Mouse (Mus musculus): ENCODE data around the gene Arap1. TPM values are rescaled to one million over a fixed set of nuclear protein-coding genes. Genes with fewer than 3 reads are reported as not detected.
A peak's percentile ranks its signal among the peaks of the same experiment; 100 is the strongest.

The Arap1 gene
- polyA plus RNA-seq, 1 experiment from 2014 or later, result 11.3 TPM

DNA sequence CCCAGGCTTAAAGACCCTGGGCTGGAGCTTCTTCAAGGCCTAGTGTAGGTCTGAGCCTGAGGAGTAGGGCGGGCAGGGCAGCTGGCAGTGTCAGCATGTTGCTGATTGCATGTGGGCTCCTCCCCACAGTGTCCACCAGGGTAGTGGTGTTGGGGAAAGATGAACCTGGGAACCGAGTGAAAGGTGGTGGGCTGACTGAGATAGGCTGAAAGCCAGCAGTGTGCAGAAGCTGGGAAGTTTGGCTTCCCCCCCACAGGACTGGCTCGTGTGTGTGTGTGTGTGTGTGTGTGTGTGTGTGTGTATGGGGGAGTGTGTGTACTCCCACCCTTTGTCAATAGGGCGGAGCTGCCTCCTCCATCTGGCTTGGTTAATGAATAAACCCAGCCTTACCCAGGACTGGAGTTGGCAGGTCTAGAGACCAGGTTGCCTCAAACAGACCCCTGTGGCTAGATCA lies 24.7 kb upstream of the Arap1 start:
- Histone ChIP-seq H3K27me3 (ENCODE audit: control insufficient read depth, insufficient read depth, low read length) (0 out of 2 replicates have a peak, but pooled peaks cover 3% of the 10 kb centered on the region), H3K4me3 (replicated peaks; ENCODE audit: low read length) (no peak overlapping the region), H3K27ac (no peak overlapping the region), H3K9ac (no peak overlapping the region), H3K4me1 (replicated peaks; ENCODE audit: control insufficient read depth, insufficient read depth, low read length) (0 out of 2 replicates have a peak, but pooled peaks cover 6% of the 10 kb centered on the region), H3K9me3 (ENCODE audit: control insufficient read depth, low read length) (no peaks in the 10 kb centered on the region), H3K4me2 (replicated peaks) (no peak overlapping the region), H3K36me3 (replicated peaks; ENCODE audit: control insufficient read depth, insufficient read depth) (no peaks in the 10 kb centered on the region)
- ATAC-seq (ENCODE audit: low FRiP score), result no peak
- WGBS, result 59% methylated on average over 4 of the region's 4 CpGs
- DNase-seq (ENCODE audit: low spot score), result no peak

DNA sequence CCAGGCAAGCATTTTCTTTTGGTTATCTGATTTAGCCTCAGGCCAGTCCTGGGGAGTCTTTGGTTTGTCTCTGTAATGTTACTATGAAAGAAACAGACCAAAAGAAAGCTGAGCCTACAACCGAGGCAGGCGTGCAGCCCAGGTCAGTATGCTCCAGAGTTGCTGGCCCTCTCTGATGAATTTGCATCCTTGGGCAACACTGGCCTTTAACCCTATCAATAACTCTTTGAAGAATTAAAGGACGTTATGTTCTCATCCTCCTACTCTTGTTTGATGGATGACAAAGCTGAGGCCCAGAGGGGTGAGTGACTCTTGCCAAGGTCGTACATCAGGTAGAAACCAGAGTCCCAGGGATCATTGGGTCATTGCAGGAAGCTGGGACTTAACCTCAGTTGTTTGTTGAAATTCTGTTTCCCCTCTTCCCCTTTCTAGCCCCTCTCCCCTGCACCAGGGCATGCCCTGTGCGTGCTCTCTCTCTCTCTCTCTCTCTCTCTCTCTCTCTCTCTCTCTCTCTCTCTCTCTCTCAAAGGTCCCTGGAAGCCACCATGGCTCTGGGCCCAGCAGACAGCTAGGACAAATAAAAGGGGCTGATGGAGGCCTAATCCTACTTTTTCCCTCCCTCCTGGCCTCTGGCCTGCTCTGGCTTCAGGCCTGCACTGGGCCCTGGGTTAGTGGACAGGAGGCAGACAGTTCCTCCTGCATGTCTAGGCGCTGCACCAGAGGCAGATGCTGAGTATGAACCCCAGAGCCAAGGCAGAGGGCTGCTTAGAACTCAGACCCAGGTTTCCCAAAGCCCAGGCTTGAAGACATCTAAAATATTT lies 23.5 kb upstream of the Arap1 start:
- no peak for DNase-seq (ENCODE audit: low spot score)
- H3K4me2 ChIP-seq (replicated peaks), result no peak overlapping the region
- no peak overlapping the region for H3K9ac ChIP-seq
- no peak overlapping the region for H3K27ac ChIP-seq
- 73% methylated on average over 6 of the region's 6 CpGs for WGBS
- H3K36me3 ChIP-seq (replicated peaks; ENCODE audit: control insufficient read depth, insufficient read depth), result no peaks in the 10 kb centered on the region
- ATAC-seq (ENCODE audit: low FRiP score), result no peak
- H3K9me3 ChIP-seq (ENCODE audit: control insufficient read depth, low read length), result no peaks in the 10 kb centered on the region
- H3K4me1 ChIP-seq (replicated peaks; ENCODE audit: control insufficient read depth, insufficient read depth, low read length), result peaks cover 6% of the 10 kb centered on the region; the same call in 1 of the 2 replicates
- no peak overlapping the region for H3K4me3 ChIP-seq (replicated peaks; ENCODE audit: low read length)
- 0 out of 2 replicates have a peak, but pooled peaks cover 3% of the 10 kb centered on the region for H3K27me3 ChIP-seq (ENCODE audit: control insufficient read depth, insufficient read depth, low read length)

DNA sequence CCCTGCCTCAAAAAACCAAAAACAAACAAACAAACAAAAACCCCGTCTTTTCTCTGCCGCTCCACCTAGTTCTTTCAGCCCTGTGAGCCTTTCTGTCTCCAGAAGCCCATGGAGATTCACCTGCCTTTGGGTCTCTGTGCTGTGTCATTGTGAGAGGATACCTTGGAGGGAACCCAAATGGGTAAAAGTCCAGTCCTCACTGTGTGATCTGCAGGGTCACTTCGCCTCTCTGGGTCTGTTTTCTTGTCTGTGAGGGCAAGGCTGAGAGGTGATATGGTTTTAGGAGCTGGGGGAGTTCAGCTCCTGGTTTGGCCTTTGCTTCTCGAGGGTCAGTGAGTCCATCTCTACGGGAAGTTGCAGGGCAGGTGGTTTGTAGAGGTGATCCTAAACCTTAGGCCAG lies 21.9 kb upstream of the Arap1 start:
- Histone ChIP-seq H3K9me3 (ENCODE audit: control insufficient read depth, low read length) (no peaks in the 10 kb centered on the region), H3K4me2 (replicated peaks) (no peak overlapping the region), H3K27ac (no peak overlapping the region)

DNA sequence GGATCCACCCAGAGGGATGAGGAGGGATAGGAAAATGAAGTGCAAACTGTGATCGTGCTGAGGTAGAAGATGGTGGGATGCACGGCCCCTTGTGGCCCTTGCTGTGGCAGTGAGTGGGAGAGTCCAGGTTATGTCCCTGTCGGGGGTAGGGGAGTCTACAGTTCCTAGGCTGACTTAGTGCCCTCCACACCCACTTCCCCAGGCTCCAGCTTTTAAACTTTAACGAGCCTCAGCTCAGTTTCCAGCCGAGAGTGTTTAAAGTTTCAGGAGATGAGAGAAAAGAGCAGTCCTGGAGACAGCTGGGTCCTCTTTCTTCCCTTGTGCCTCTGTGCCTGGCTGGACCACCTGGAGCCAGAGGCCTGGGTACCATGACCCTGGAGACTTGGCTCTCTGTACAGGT lies 20.6 kb upstream of the Arap1 start:
- Histone ChIP-seq H3K27ac (no peak overlapping the region), H3K27me3 (ENCODE audit: control insufficient read depth, insufficient read depth, low read length) (no peaks in the 10 kb centered on the region), H3K4me1 (replicated peaks; ENCODE audit: control insufficient read depth, insufficient read depth, low read length) (no peaks in the 10 kb centered on the region; the same call in 1 of the 2 replicates), H3K9ac (no peak overlapping the region), H3K9me3 (ENCODE audit: control insufficient read depth, low read length) (no peaks in the 10 kb centered on the region), H3K36me3 (replicated peaks; ENCODE audit: control insufficient read depth, insufficient read depth) (no peaks in the 10 kb centered on the region), H3K4me2 (replicated peaks) (no peak overlapping the region), H3K4me3 (replicated peaks; ENCODE audit: low read length) (no peak overlapping the region)
- ATAC-seq (ENCODE audit: low FRiP score), result no peak
- 60% methylated on average over 5 of the region's 5 CpGs for WGBS
- no peak for DNase-seq (ENCODE audit: low spot score)

More for the DNA sequence above, 21.9 kb upstream of the Arap1 start:
- ATAC-seq (ENCODE audit: low FRiP score), result no peak
- 86% methylated on average over 5 of the region's 5 CpGs for whole genome bisulfite sequencing
- Histone ChIP-seq H3K9ac (no peak overlapping the region), H3K27me3 (ENCODE audit: control insufficient read depth, insufficient read depth, low read length) (no peaks in the 10 kb centered on the region), H3K4me1 (replicated peaks; ENCODE audit: control insufficient read depth, insufficient read depth, low read length) (peaks cover 6% of the 10 kb centered on the region; the same call in 1 of the 2 replicates), H3K36me3 (replicated peaks; ENCODE audit: control insufficient read depth, insufficient read depth) (no peaks in the 10 kb centered on the region), H3K4me3 (replicated peaks; ENCODE audit: low read length) (no peak overlapping the region)
- DNase-seq (ENCODE audit: low spot score), result no peak

DNA sequence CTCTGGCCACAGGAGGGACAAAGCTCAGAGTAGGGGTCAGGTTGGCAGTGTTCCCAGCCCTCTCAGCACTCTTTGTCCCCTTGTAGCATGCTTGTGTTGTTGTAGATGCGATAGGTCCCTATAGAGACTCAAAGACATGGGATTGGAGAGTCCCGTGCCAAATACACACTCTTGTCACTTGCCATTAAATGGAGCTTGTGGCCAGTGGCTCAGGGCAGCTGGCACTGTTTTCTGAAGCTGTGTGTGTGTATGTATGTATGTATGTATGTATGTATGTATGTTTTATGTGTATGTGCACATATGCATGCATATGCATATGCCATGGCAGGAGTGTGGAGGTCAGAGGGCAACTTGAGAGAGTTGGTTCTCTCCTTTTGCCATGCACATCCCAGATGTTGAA lies 20.1 kb upstream of the Arap1 start:
- no peak overlapping the region for H3K4me2 ChIP-seq (replicated peaks)
- no peaks in the 10 kb centered on the region for H3K27me3 ChIP-seq (ENCODE audit: control insufficient read depth, insufficient read depth, low read length)
- no peak overlapping the region for H3K27ac ChIP-seq
- ATAC-seq (ENCODE audit: low FRiP score), result no peak
- no peak overlapping the region for H3K9ac ChIP-seq
- no peak for DNase-seq (ENCODE audit: low spot score)
- no peaks in the 10 kb centered on the region for H3K9me3 ChIP-seq (ENCODE audit: control insufficient read depth, low read length)
- H3K4me3 ChIP-seq (replicated peaks; ENCODE audit: low read length), result no peak overlapping the region
- 82% methylated on average over 2 of the region's 2 CpGs for WGBS
- H3K36me3 ChIP-seq (replicated peaks; ENCODE audit: control insufficient read depth, insufficient read depth), result no peaks in the 10 kb centered on the region
- H3K4me1 ChIP-seq (replicated peaks; ENCODE audit: control insufficient read depth, insufficient read depth, low read length), result no peaks in the 10 kb centered on the region; the same call in 1 of the 2 replicates

DNA sequence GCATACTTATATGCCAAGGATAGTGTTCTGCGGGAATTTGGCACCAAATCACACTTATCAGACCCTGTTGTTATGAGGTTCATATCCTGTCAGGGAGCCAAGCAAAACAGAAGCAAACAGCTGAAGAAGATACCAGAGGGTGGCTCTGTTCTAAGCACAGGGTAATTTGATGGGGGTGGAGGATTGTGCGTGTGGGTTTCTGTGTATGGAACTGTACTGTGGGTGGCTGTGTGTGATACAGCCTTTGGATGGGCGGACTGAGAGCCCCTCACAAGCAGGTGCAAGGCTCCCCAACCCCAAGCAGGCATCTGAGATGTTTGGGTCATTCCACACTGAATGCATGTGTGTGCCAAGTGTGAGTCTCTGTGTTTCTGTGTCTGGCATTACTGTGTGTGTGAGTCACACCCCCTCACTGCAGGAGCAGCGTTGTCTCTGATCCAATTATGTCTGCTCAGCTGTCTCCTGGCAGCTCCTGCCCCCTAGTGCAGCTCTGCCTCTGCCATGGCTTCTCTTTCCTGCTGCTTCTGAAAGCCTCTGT lies 19.2 kb upstream of the Arap1 start:
- no peaks in the 10 kb centered on the region for H3K27me3 ChIP-seq (ENCODE audit: control insufficient read depth, insufficient read depth, low read length)
- H3K27ac ChIP-seq, result peak overlapping the region; percentile 45; the same call in 1 of the 2 replicates
- 68% methylated on average over 4 of the region's 4 CpGs for WGBS
- no peaks in the 10 kb centered on the region for H3K9me3 ChIP-seq (ENCODE audit: control insufficient read depth, low read length)
- H3K4me2 ChIP-seq (replicated peaks), result no peak overlapping the region
- H3K4me1 ChIP-seq (replicated peaks; ENCODE audit: control insufficient read depth, insufficient read depth, low read length), result no peaks in the 10 kb centered on the region; the same call in 1 of the 2 replicates
- H3K4me3 ChIP-seq (replicated peaks; ENCODE audit: low read length), result no peak overlapping the region
- H3K9ac ChIP-seq, result no peak overlapping the region
- no peaks in the 10 kb centered on the region for H3K36me3 ChIP-seq (replicated peaks; ENCODE audit: control insufficient read depth, insufficient read depth)
- DNase-seq (ENCODE audit: low spot score), result peak; percentile 40
- peak; percentile 35; the same call in 1 of the 2 replicates for ATAC-seq (ENCODE audit: low FRiP score)

DNA sequence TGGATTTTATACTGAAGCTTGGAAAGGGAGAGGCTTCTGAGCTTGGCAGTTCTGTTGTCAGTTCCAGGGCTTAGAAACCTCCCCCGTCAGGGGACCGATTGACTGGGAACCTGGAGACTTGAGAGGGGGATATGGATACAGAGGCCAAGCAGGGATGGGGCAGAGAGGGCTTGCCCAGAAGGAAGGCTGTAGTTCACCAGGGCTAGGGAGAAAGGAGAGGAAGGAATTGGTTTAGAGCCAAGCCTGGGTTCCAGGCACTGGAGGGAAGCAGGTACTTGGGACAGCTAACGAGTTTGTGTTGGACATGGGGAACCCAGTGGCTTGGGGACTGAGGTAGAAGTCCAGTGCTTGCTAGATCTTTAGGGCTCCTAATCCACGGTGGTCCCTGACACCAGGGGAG lies 18.3 kb upstream of the Arap1 start:
- H3K9ac ChIP-seq, result no peak overlapping the region
- peak overlapping the region; percentile 45; the same call in 1 of the 2 replicates for H3K27ac ChIP-seq

DNA sequence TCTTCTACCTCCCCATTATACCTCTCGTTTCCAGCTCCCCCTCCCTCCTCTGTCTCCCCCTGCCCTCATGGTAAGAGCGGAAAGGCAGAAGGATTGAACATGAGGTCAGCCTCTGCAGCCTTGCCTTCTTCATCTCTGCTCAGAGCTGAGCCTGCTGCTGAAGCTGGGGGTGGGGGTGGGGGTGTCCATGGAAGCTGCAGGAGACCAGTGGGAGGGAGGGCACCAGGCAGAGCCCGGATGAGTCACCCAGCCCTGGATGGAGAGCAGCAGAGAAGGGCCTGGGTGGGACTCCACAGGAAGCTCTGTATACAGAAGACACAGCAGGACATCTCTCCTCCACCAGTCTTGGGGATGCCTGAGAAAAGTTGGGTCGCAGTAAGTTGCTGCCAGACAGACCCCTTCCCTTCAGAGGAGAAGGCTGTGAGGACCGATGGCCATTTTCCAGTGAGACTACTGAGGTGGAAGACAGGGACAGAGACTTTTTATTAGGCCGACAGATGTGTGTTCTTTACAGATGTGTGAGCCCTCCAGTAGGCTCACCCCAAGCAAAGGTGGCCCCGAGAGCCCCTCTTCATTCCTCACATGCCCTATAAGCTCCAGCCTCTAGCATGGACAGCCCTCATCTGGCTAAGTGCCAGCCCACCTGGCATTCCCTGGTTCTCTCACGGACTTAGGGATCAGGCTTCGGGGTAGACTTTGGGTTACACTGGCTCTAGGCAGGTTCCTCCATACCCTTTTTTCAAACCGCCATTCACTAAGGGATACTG lies 17.6 kb upstream of the Arap1 start:
- ATAC-seq (ENCODE audit: low FRiP score), result no peak
- Histone ChIP-seq H3K4me3 (replicated peaks; ENCODE audit: low read length) (no peak overlapping the region), H3K4me2 (replicated peaks) (no peak overlapping the region), H3K27me3 (ENCODE audit: control insufficient read depth, insufficient read depth, low read length) (no peaks in the 10 kb centered on the region), H3K36me3 (replicated peaks; ENCODE audit: control insufficient read depth, insufficient read depth) (no peaks in the 10 kb centered on the region), H3K9me3 (ENCODE audit: control insufficient read depth, low read length) (no peaks in the 10 kb centered on the region), H3K27ac (no peak overlapping the region), H3K4me1 (replicated peaks; ENCODE audit: control insufficient read depth, insufficient read depth, low read length) (no peaks in the 10 kb centered on the region; the same call in 1 of the 2 replicates), H3K9ac (no peak overlapping the region)
- WGBS, result 72% methylated on average over 10 of the region's 10 CpGs
- no peak for DNase-seq (ENCODE audit: low spot score)

More for the DNA sequence above, 18.3 kb upstream of the Arap1 start:
- DNase-seq (ENCODE audit: low spot score) (no peak), ATAC-seq (ENCODE audit: low FRiP score) (no peak)
- no peaks in the 10 kb centered on the region; the same call in 1 of the 2 replicates for H3K4me1 ChIP-seq (replicated peaks; ENCODE audit: control insufficient read depth, insufficient read depth, low read length)
- no peaks in the 10 kb centered on the region for H3K36me3 ChIP-seq (replicated peaks; ENCODE audit: control insufficient read depth, insufficient read depth)
- H3K4me3 ChIP-seq (replicated peaks; ENCODE audit: low read length), result no peak overlapping the region
- no peak overlapping the region for H3K4me2 ChIP-seq (replicated peaks)
- 75% methylated on average over 4 of the region's 4 CpGs for WGBS
- H3K27me3 ChIP-seq (ENCODE audit: control insufficient read depth, insufficient read depth, low read length), result no peaks in the 10 kb centered on the region
- no peaks in the 10 kb centered on the region for H3K9me3 ChIP-seq (ENCODE audit: control insufficient read depth, low read length)

DNA sequence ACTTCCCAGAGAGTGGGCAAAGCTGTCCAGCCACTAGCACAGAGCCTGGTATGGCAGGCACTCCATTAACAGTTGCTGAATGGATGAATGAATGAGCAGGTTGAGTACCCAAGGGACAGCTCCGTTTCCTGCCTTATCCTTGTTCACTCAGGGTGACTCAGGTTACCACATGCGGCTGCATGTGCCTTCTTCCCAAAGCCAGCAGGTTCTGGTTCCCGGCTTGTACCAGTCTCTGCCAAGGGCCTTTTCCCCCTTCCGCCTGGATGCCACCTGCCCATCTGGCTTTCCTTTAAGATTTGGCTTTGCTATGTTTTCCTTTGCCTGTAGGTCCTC lies 17.1 kb upstream of the Arap1 start:
- no peaks in the 10 kb centered on the region for H3K9me3 ChIP-seq (ENCODE audit: control insufficient read depth, low read length)
- H3K4me1 ChIP-seq (replicated peaks; ENCODE audit: control insufficient read depth, insufficient read depth, low read length), result no peaks in the 10 kb centered on the region; the same call in 1 of the 2 replicates
- H3K9ac ChIP-seq, result no peak overlapping the region
- DNase-seq (ENCODE audit: low spot score) (no peak), ATAC-seq (ENCODE audit: low FRiP score) (no peak)
- no peak overlapping the region for H3K4me2 ChIP-seq (replicated peaks)
- WGBS, result 67% methylated on average over 4 of the region's 4 CpGs
- no peaks in the 10 kb centered on the region for H3K36me3 ChIP-seq (replicated peaks; ENCODE audit: control insufficient read depth, insufficient read depth)
- no peak overlapping the region for H3K4me3 ChIP-seq (replicated peaks; ENCODE audit: low read length)
- no peaks in the 10 kb centered on the region for H3K27me3 ChIP-seq (ENCODE audit: control insufficient read depth, insufficient read depth, low read length)
- no peak overlapping the region for H3K27ac ChIP-seq

All from hindbrain, embryonic 14.5 days (tissue).